Mouse (Mus musculus) layer of hippocampus, adult 9-11 months (tissue): ENCODE data around the gene Pagr1b.

ENCODE experiments used
- DNase-seq: peaks from one replicate; pipeline ENCODE4 v3.0.0; 2022

Gene Pagr1b

GRCm38 (mm10) chr7:127016481-127016485 lies at the start of gene Pagr1b:
Pagr1b (minus strand) TSS chr7:127016484.
- no peak for DNase-seq

GRCm38 (mm10) chr7:127065538-127065937 lies 49.3 kb upstream of the Pagr1b start:
- DNase-seq, result no peak

- DNase-seq, result no peak
Observed at GRCm38 (mm10) chr7:127055026-127055585, 38.8 kb upstream of the Pagr1b start.

GRCm38 (mm10) chr7:127041851-127042672 lies 25.8 kb upstream of the Pagr1b start, which contains the start of gene Kif22:
Kif22 (minus strand) TSS chr7:127042471.
- DNase-seq, result peak; percentile 82

GRCm38 (mm10) chr7:127031244-127031643 lies 15.0 kb upstream of the Pagr1b start:
- no peak for DNase-seq

- no peak for DNase-seq
Observed at GRCm38 (mm10) chr7:127030172-127030571, 13.9 kb upstream of the Pagr1b start.

- no peak for DNase-seq
Observed at GRCm38 (mm10) chr7:127027885-127028284, 11.6 kb upstream of the Pagr1b start.

- peak; percentile 99 for DNase-seq
Observed at GRCm38 (mm10) chr7:127026984-127027726, 10.9 kb upstream of the Pagr1b start, which contains the start of gene Maz. Maz (minus strand) TSS chr7:127027037.

GRCm38 (mm10) chr7:127026616-127026983 lies 10.3 kb upstream of the Pagr1b start:
- DNase-seq, result no peak

- DNase-seq, result no peak
Observed at GRCm38 (mm10) chr7:127026161-127026600, 9.9 kb upstream of the Pagr1b start.

GRCm38 (mm10) chr7:127025556-127026160 lies 9.4 kb upstream of the Pagr1b start:
- no peak for DNase-seq

- DNase-seq, result peak; percentile 86
Observed at GRCm38 (mm10) chr7:127024755-127025555, 8.7 kb upstream of the Pagr1b start.

GRCm38 (mm10) chr7:127023896-127024690 lies 7.8 kb upstream of the Pagr1b start:
- DNase-seq, result no peak

- no peak for DNase-seq
Observed at GRCm38 (mm10) chr7:127023272-127023691, 7.0 kb upstream of the Pagr1b start.

- DNase-seq, result no peak
Observed at GRCm38 (mm10) chr7:127022528-127023271, 6.4 kb upstream of the Pagr1b start.

GRCm38 (mm10) chr7:127021563-127022527 lies 5.6 kb upstream of the Pagr1b start:
- no peak for DNase-seq

GRCm38 (mm10) chr7:127020901-127021562 lies 4.7 kb upstream of the Pagr1b start, which contains the start of the genes Gm42742 and Prrt2:
Gm42742 (minus strand) TSS chr7:127021097.
Prrt2 (minus strand) TSS chr7:127021211.
- peak; percentile 78 for DNase-seq

- DNase-seq, result no peak
Observed at GRCm38 (mm10) chr7:127020491-127020890, 4.2 kb upstream of the Pagr1b start.

GRCm38 (mm10) chr7:127020031-127020430 lies 3.7 kb upstream of the Pagr1b start:
- no peak for DNase-seq
